Mouse (Mus musculus) limb, embryonic 15.5 days (tissue): ENCODE measurements around the gene Gm9195. TPM values are rescaled to one million over a fixed set of nuclear protein-coding genes. Genes with fewer than 3 reads are reported as not detected.

Experiments
- ATAC-seq: fragments of 200-750 bp; cut with Nextera tagmentation; 2 replicates; pipeline ENCODE4 v1.8.0; 2017; ENCODE audit warnings: low read depth, moderate TSS enrichment; ENCODE audit not compliant: insufficient number of reproducible peaks, low FRiP score, low TSS enrichment
- H3K27ac ChIP-seq: fragments of 300-500 bp; sonication (generic); 2 replicates; pipeline ENCODE4 v1.5.1; 2015; ENCODE audit warnings: moderate library complexity, mild to moderate bottlenecking, inconsistent platforms
- H3K27me3 ChIP-seq: fragments of 300-500 bp; sonication (generic); 2 replicates; pipeline ENCODE4 v1.6.1; 2015; ENCODE audit warnings: inconsistent platforms
- H3K36me3 ChIP-seq: fragments of 300-500 bp; sonication (generic); 2 replicates; pipeline ENCODE4 v1.6.1; 2015; ENCODE audit warnings: inconsistent platforms
- H3K4me1 ChIP-seq: fragments of 300-500 bp; sonication (generic); 2 replicates; pipeline ENCODE4 v1.6.1; 2015; ENCODE audit warnings: inconsistent platforms
- H3K4me2 ChIP-seq: fragments of 300-500 bp; sonication (generic); 2 replicates; pipeline ENCODE4 v1.6.1; 2015; ENCODE audit warnings: mild to moderate bottlenecking, inconsistent platforms
- H3K4me3 ChIP-seq: fragments of 300-500 bp; sonication (generic); 2 replicates; pipeline ENCODE4 v1.5.1; 2015; ENCODE audit warnings: mild to moderate bottlenecking, inconsistent platforms
- H3K9ac ChIP-seq: fragments of 300-500 bp; sonication (generic); 2 replicates; pipeline ENCODE4 v1.6.1; 2015; ENCODE audit warnings: inconsistent platforms
- H3K9me3 ChIP-seq: fragments of 300-500 bp; sonication (generic); 2 replicates; pipeline ENCODE4 v1.6.1; 2016; ENCODE audit warnings: inconsistent platforms
- WGBS: fragments of 180-500 bp; shearing (Covaris S2); methylation state at CpG from one replicate; pipeline ENCODE4 v1.1.7; 2015; 5-methylcytosine and 5-hydroxymethylcytosine counted together
- polyA plus RNA-seq: library from polyadenylated mRNA; unstranded; fragments of >200 nt; fragmentation: Nextera tagmentation; extraction: Ambion mirVana; gene quantifications from 2 replicates; pipeline ENCODE4 v1.2.1, GENCODE M21; 2015

The Gm9195 gene
- polyA plus RNA-seq, 1 experiment from 2014 or later: not detected

GRCm38 (mm10) chr14:72440436-72440835 is 51.2 kb downstream of the Gm9195 start:
- no peak overlapping the region for H3K27ac ChIP-seq
- WGBS: 81% methylated on average over 6 of the region's 6 CpGs
- no peak overlapping the region for H3K4me3 ChIP-seq
- H3K9ac ChIP-seq: no peak overlapping the region
- H3K27me3 ChIP-seq: no peaks in the 10 kb centered on the region
- H3K9me3 ChIP-seq: no peaks in the 10 kb centered on the region
- ATAC-seq: no peak
- H3K4me1 ChIP-seq: no peaks in the 10 kb centered on the region
- H3K36me3 ChIP-seq: no peaks in the 10 kb centered on the region
- H3K4me2 ChIP-seq: no peak overlapping the region

- H3K4me2 ChIP-seq: no peak overlapping the region
- no peaks in the 10 kb centered on the region for H3K4me1 ChIP-seq
- H3K36me3 ChIP-seq: no peaks in the 10 kb centered on the region
- H3K27me3 ChIP-seq: no peaks in the 10 kb centered on the region
- no peaks in the 10 kb centered on the region for H3K9me3 ChIP-seq
- no peak overlapping the region for H3K27ac ChIP-seq
- H3K9ac ChIP-seq: no peak overlapping the region
- no peak overlapping the region for H3K4me3 ChIP-seq
- ATAC-seq: no peak
- 88% methylated on average over 1 of the region's 1 CpGs for WGBS
Measured at GRCm38 (mm10) chr14:72438976-72439375, 52.7 kb downstream of the Gm9195 start.

- Histone ChIP-seq H3K4me1 (peaks cover 8% of the 10 kb centered on the region), H3K27me3 (no peaks in the 10 kb centered on the region), H3K36me3 (no peaks in the 10 kb centered on the region), H3K9me3 (no peaks in the 10 kb centered on the region), H3K9ac (no peak overlapping the region), H3K27ac (0 out of 2 replicates have a peak overlapping the region, but pooled peaks have one; percentile 57), H3K4me2 (no peak overlapping the region), H3K4me3 (no peak overlapping the region)
- 0 out of 2 replicates have a peak, but pooled peaks have one; percentile 55 for ATAC-seq
- WGBS: 23% methylated on average over 1 of the region's 1 CpGs
Measured at GRCm38 (mm10) chr14:72389696-72390095, 101.9 kb downstream of the Gm9195 start.

- WGBS: 60% methylated on average over 4 of the region's 4 CpGs
- Histone ChIP-seq H3K27ac (peak overlapping the region; percentile 57; the same call in 1 of the 2 replicates), H3K9me3 (no peaks in the 10 kb centered on the region), H3K4me3 (no peak overlapping the region), H3K36me3 (no peaks in the 10 kb centered on the region), H3K27me3 (no peaks in the 10 kb centered on the region), H3K9ac (no peak overlapping the region), H3K4me1 (peaks cover 8% of the 10 kb centered on the region), H3K4me2 (no peak overlapping the region)
- ATAC-seq: peak; percentile 30; the same call in 1 of the 2 replicates
Measured at GRCm38 (mm10) chr14:72389288-72389687, 102.3 kb downstream of the Gm9195 start.

GRCm38 (mm10) chr14:72377224-72377623 is 114.4 kb downstream of the Gm9195 start:
- Histone ChIP-seq H3K9me3 (no peaks in the 10 kb centered on the region), H3K9ac (no peak overlapping the region), H3K4me1 (no peaks in the 10 kb centered on the region), H3K4me2 (no peak overlapping the region), H3K4me3 (no peak overlapping the region), H3K27ac (no peak overlapping the region), H3K27me3 (no peaks in the 10 kb centered on the region), H3K36me3 (no peaks in the 10 kb centered on the region)
- whole genome bisulfite sequencing: 6% methylated on average over 2 of the region's 2 CpGs
- ATAC-seq: no peak

Other genes with a start within 250 kb of the Gm9195 start
- gene Fndc3a, start 218.2 kb upstream of the Gm9195 start, polyA plus RNA-seq: 41.4 and 43.6 TPM in 2 replicates